Mouse (Mus musculus) macrophage (primary cell): ENCODE measurements around the gene Ifna5. TPM values are rescaled to one million over a fixed set of nuclear protein-coding genes. Genes with fewer than 3 reads are reported as not detected.
"Not testable (repeated sequence)": the region's sequence is repeated elsewhere in the genome, so short reads cannot be mapped to it uniquely, and the experiment has no call there.

Experiments used
- H3K27ac ChIP-seq: fragments of 350-480 bp; formaldehyde crosslinking; 2 replicates; pipeline ENCODE4 v1.9.0; 2021
- H3K36me3 ChIP-seq: fragments of 350-480 bp; formaldehyde crosslinking; 2 replicates; pipeline ENCODE4 v1.9.0; 2021; ENCODE audit errors: inconsistent target
- H3K4me3 ChIP-seq: fragments of 350-480 bp; formaldehyde crosslinking; 2 replicates; pipeline ENCODE4 v1.9.0; 2021; ENCODE audit errors: inconsistent target
- H3K79me2 ChIP-seq: fragments of 350-480 bp; formaldehyde crosslinking; 2 replicates; pipeline ENCODE4 v1.9.0; 2021; ENCODE audit errors: inconsistent target
- WGBS: methylation state at CpG from one replicate; pipeline ENCODE4 v1.1.7; 2026; ENCODE audit warnings: inconsistent platforms; ENCODE audit not compliant: missing documents; 5-methylcytosine and 5-hydroxymethylcytosine counted together
- polyA plus RNA-seq: library from polyadenylated mRNA; stranded (reverse); fragments of 250-400 nt; gene quantifications from 3 replicates; pipeline ENCODE4 v1.2.4, GENCODE M21; 2018; ENCODE audit warnings: inconsistent platforms
- total RNA-seq, 78 experiments: library from RNA; depleted of rRNA; stranded (reverse); fragments of 250-400 nt; gene quantifications; 1 replicate in 9 of 78; 2 replicates in 24 of 78; 3 replicates in 43 of 78; 4 replicates in 2 of 78; pipeline ENCODE4 v1.2.4; 2018; ENCODE audit warnings: inconsistent platforms in 56 of 78

The Ifna5 gene
- 1 to 10 TPM in 1 of 26 experiments, not detected in 25; 3.9 TPM for total RNA-seq (2018; cell fraction: chromatin; rRNA removed)
- total RNA-seq (2018; cell fraction: cytosol; rRNA removed) = 1 to 10 TPM in 1 of 26 experiments, under 1 TPM in 1, not detected in 24; 0.62 to 1.3 TPM
- 1 to 10 TPM in 1 of 26 experiments, not detected in 25; 3.9 TPM for total RNA-seq (2018; cell fraction: nucleus; rRNA removed)
- not detected in 3 replicates for polyA plus RNA-seq

GRCm38 (mm10) chr4:88835225-88835624, at the start of gene Ifna5:
Gene Ifna5, plus strand, starts transcription at chr4:88835525.
- not testable (repeated sequence) for H3K79me2 ChIP-seq, H3K27ac ChIP-seq, H3K4me3 ChIP-seq, H3K36me3 ChIP-seq
- WGBS = 71% methylated on average over 1 of the region's 1 CpGs

- no CpG with 5 or more reads among the region's 28 CpGs for WGBS
- H3K27ac ChIP-seq, H3K79me2 ChIP-seq, H3K4me3 ChIP-seq, H3K36me3 ChIP-seq: not testable (repeated sequence)
Observed at GRCm38 (mm10) chr4:88788402-88788801, 46.9 kb upstream of the Ifna5 start, which contains the start of gene Gm13277. Gene Gm13277, plus strand, starts transcription at chr4:88788632.

DNA sequence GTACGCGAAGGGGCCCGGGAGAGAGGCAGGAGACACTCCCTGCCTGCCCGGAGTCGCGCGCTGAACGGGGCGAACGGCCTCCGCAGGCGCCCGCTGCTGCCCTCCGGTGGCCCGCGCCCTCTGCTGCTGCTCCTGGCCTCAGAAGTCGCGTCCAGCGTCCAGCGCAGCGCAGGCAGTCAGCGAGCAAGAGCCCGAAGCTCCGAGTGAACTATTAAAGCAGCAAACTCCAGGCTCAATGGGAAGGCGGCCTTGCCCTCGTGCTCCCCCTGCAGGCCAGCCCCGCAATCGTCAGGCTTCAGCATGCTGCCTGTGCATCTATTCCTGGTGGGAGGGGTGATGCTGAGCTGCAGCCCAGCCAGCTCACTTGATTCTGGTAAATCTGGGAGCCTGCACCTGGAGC, 44.1 kb upstream of the Ifna5 start, which contains the start of gene Gm13278:
Gene Gm13278 (plus strand): TSS at position 301 of the 400 bp plus-strand sequence.
- not testable (repeated sequence) for H3K27ac ChIP-seq, H3K36me3 ChIP-seq, H3K4me3 ChIP-seq, H3K79me2 ChIP-seq
- no CpG with 5 or more reads among the region's 28 CpGs for WGBS

GRCm38 (mm10) chr4:88793936-88794675, 41.2 kb upstream of the Ifna5 start, which contains the start of gene Gm13275:
Gene Gm13275, plus strand, starts transcription at chr4:88794487.
- WGBS = 0% methylated on average over 1 of the region's 52 CpGs
- H3K4me3 ChIP-seq, H3K36me3 ChIP-seq, H3K27ac ChIP-seq, H3K79me2 ChIP-seq: not testable (repeated sequence)

DNA sequence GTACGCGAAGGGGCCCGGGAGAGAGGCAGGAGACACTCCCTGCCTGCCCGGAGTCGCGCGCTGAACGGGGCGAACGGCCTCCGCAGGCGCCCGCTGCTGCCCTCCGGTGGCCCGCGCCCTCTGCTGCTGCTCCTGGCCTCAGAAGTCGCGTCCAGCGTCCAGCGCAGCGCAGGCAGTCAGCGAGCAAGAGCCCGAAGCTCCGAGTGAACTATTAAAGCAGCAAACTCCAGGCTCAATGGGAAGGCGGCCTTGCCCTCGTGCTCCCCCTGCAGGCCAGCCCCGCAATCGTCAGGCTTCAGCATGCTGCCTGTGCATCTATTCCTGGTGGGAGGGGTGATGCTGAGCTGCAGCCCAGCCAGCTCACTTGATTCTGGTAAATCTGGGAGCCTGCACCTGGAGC, 38.2 kb upstream of the Ifna5 start, which contains the start of gene Gm13279:
Gene Gm13279 (plus strand): TSS at position 301 of the 400 bp plus-strand sequence.
- not testable (repeated sequence) for H3K4me3 ChIP-seq, H3K27ac ChIP-seq, H3K79me2 ChIP-seq, H3K36me3 ChIP-seq
- no CpG with 5 or more reads among the region's 28 CpGs for WGBS

DNA sequence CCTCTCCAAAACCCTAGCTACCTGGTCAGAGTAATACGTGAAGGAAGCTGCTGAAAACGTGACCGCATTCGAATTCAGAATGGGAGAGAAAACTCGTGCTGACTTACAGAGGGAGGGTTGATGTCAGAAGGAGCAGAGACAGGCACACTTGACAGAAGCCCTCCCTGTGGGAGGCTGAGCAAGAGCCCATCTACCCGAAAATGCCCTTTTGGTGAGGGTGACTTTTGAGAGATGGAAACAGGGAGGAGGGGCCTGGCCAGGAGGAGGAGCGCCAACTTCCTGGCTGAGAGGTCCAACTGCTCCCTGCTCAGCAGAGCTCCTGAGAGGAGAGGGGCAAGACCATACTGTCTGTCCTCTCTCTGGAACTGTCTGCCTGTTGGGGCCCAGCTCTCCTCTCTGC, 36.0 kb upstream of the Ifna5 start, which contains the start of gene Gm13285:
Gene Gm13285 (plus strand): TSS at position 301 of the 400 bp plus-strand sequence.
- no CpG with 5 or more reads among the region's 7 CpGs for WGBS
- H3K27ac ChIP-seq, H3K36me3 ChIP-seq, H3K79me2 ChIP-seq, H3K4me3 ChIP-seq: not testable (repeated sequence)

GRCm38 (mm10) chr4:88802954-88803353, 32.4 kb upstream of the Ifna5 start, which contains the start of gene Gm13287:
Gene Gm13287, plus strand, starts transcription at chr4:88803254.
- not testable (repeated sequence) for H3K4me3 ChIP-seq, H3K79me2 ChIP-seq, H3K36me3 ChIP-seq, H3K27ac ChIP-seq
- WGBS = no CpG with 5 or more reads among the region's 29 CpGs

DNA sequence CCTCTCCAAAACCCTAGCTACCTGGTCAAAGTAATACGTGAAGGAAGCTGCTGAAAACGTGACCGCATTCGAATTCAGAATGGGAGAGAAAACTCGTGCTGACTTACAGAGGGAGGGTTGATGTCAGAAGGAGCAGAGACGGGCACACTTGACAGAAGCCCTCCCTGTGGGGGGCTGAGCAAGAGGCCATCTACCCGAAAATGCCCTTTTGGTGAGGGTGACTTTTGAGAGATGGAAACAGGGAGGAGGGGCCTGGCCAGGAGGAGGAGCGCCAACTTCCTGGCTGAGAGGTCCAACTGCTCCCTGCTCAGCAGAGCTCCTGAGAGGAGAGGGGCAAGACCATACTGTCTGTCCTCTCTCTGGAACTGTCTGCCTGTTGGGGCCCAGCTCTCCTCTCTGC, 30.1 kb upstream of the Ifna5 start, which contains the start of gene Gm13288:
Gene Gm13288 (plus strand): TSS at position 301 of the 400 bp plus-strand sequence.
- H3K27ac ChIP-seq, H3K4me3 ChIP-seq, H3K79me2 ChIP-seq, H3K36me3 ChIP-seq: not testable (repeated sequence)
- no CpG with 5 or more reads among the region's 8 CpGs for WGBS

DNA sequence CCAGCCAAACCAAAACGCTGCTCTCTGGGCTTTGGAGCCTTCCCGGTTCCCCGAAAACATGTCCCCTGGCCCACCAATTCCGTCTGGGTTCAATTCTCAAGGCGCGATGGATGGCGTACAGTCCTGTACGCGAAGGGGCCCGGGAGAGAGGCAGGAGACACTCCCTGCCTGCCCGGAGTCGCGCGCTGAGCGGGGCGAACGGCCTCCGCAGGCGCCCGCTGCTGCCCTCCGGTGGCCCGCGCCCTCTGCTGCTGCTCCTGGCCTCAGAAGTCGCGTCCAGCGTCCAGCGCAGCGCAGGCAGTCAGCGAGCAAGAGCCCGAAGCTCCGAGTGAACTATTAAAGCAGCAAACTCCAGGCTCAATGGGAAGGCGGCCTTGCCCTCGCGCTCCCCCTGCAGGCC, 29.6 kb upstream of the Ifna5 start:
- not testable (repeated sequence) for H3K4me3 ChIP-seq, H3K79me2 ChIP-seq, H3K27ac ChIP-seq, H3K36me3 ChIP-seq
- WGBS = no CpG with 5 or more reads among the region's 34 CpGs

DNA sequence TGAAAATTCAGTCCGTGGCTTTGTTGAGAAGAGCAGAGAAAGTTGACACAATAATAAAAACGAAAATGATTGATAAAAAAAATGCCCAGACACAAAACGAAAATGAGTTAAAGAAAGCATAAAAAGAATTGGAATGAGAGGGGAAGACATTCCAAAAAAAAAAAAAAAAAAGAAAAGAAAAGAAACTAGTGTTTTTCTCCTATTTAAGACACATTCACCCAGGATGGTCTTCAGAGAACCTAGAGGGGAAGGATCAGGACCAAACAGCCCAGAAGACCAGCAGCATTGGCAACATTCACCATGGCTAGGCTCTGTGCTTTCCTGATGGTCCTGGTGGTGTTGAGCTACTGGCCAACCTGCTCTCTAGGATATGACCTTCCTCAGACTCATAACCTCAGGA, 19.4 kb upstream of the Ifna5 start, which contains the start of gene Ifna7:
Gene Ifna7 (plus strand): TSS at position 301 of the 400 bp plus-strand sequence.
- no peak within 1 kb of the TSS for H3K4me3 ChIP-seq
- 80% methylated on average over 2 of the region's 3 CpGs for WGBS

DNA sequence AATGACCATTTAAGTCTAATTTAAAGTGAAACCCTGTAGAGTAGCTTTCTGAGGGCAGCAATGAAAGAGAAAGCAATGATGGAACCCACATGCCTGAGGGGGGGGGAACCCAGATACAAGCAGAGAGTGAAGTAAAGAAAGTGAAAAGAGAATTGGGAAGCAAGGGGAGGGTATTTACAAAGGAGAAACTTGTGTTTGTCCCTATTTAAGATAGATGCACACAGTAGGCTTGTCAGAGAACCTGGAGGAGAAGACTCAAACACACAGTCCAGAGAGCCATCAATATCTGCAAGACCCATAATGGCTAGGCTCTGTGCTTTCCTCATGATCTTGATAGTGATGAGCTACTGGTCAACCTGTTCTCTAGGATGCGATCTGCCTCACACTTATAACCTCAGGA, 15.7 kb upstream of the Ifna5 start, which contains the start of gene Ifna11:
Gene Ifna11 (plus strand): TSS at position 301 of the 400 bp plus-strand sequence.
- H3K4me3 ChIP-seq = no peak within 1 kb of the TSS
- H3K36me3 ChIP-seq = no peaks in the 10 kb centered on the region
- no peaks in the 10 kb centered on the region for H3K79me2 ChIP-seq
- H3K27ac ChIP-seq = no peak within 1 kb of the TSS
- 92% methylated on average over 1 of the region's 1 CpGs for WGBS

More for the DNA sequence above, 19.4 kb upstream of the Ifna5 start, which contains the start of gene Ifna7:
- Histone ChIP-seq H3K36me3 (no peaks in the 10 kb centered on the region), H3K79me2 (no peaks in the 10 kb centered on the region), H3K27ac (no peak within 1 kb of the TSS)

DNA sequence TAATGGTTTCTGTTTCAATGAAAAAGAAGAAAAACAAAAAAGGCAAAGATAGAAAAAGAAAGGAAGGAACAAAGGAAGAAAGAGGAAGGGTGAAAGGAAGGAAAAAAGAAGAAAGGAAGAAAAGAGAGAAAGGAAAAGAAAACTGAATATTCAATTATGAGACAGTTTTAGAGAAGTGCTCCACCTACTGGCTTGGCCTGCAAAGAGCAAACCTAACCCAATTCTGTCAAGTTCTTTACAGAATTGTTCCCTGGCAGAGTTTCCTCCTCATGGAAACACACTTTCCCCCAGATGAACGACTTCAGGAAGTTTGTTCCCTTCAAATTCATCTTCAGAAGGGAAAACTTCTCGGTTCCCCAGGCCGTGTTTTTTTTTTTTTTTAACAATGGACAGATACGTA, 12.3 kb upstream of the Ifna5 start:
- Histone ChIP-seq H3K27ac (no peak overlapping the region), H3K36me3 (no peaks in the 10 kb centered on the region), H3K4me3 (no peak overlapping the region), H3K79me2 (no peaks in the 10 kb centered on the region)
- 0% methylated on average over 3 of the region's 4 CpGs for WGBS

DNA sequence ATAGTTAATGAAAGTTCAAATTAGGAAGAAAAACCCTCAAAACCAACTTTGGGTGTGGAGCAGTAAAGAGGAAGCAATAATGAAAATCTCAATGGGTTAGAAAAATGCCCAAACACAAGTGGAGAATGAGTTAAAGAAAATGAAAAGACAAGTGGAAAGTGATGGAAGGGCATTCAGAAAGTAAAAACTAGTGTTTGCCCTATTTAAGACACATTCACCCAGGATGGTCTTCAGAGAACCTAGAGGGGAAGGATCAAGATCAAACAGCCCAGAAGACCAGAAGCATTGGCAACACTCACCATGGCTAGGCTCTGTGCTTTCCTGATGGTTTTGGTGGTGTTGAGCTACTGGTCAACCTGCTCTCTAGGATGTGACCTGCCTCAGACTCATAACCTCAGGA, 8.2 kb upstream of the Ifna5 start, which contains the start of gene Ifna6:
Gene Ifna6 (plus strand): TSS at position 301 of the 400 bp plus-strand sequence.
- H3K36me3 ChIP-seq, H3K4me3 ChIP-seq, H3K79me2 ChIP-seq, H3K27ac ChIP-seq: not testable (repeated sequence)

DNA sequence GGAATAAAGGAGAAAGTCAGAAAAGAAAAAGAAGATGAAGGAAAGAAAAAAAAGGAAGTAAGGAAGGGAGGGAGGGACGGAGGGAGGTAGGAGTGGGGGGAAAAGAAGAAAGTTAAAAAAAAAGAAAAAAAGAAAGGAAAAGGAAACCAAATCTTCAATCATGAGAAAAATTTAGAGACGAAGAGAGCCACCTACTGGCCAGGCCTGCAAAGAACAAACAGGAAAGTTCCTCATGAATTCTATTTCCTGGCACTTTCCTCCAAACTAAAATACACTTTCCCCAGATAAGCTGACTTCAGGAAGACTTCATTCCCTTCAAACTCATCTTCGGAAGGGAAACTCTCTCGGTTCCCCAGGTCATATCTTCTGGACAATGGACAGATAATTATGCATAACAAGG, 4.8 kb upstream of the Ifna5 start:
- WGBS = 41% methylated on average over 3 of the region's 4 CpGs
- Histone ChIP-seq H3K36me3 (no peaks in the 10 kb centered on the region), H3K79me2 (no peaks in the 10 kb centered on the region), H3K27ac (no peak overlapping the region), H3K4me3 (no peak overlapping the region)

- WGBS = 26% methylated on average over 3 of the region's 3 CpGs
- H3K79me2 ChIP-seq = no peaks in the 10 kb centered on the region
- no peak overlapping the region for H3K4me3 ChIP-seq
- no peaks in the 10 kb centered on the region for H3K36me3 ChIP-seq
- H3K27ac ChIP-seq = no peak overlapping the region
Observed at GRCm38 (mm10) chr4:88838828-88839227, 3.5 kb downstream of the Ifna5 start.
